Mouse (Mus musculus): ENCODE measurements at regions not wholly inside any gene's neighbourhood (a gene's known extent, or its start where the extent isn't known, plus 50 kb on each side); places are given as distances from the start of the nearest gene placed in this dataset.

- H3K4me1 ChIP-seq (ENCODE audit: control insufficient read depth in 1 of 2, insufficient read depth in 2 of 2, low read length in 2 of 2): no peaks in the 10 kb centered on the region
- H3K4me3 ChIP-seq (ENCODE audit: control insufficient read depth in 1 of 2, insufficient read depth in 1 of 2, low read depth in 2 of 2, low read length in 2 of 2): no peak overlapping the region
- no peaks in the 10 kb centered on the region for H3K36me3 ChIP-seq (ENCODE audit: control insufficient read depth in 1 of 2, insufficient read depth in 2 of 2, low read length in 2 of 2)
- no peaks in the 10 kb centered on the region for H3K9me3 ChIP-seq (replicated peaks; ENCODE audit: insufficient read depth, low read length)
- H3K79me2 ChIP-seq (ENCODE audit: control insufficient read depth, insufficient read depth, low read length, poor library complexity): no peaks in the 10 kb centered on the region
- no peak for TF ChIP-seq JUND (IDR thresholded peaks at IDR 0.05; ENCODE audit: low read depth, low read length)
- no peak for TF ChIP-seq TCF12 (IDR thresholded peaks at IDR 0.05; ENCODE audit: low read depth, low read length)
- no peak for TF ChIP-seq MAX (IDR thresholded peaks at IDR 0.05; ENCODE audit: low read length)
- TF ChIP-seq ZC3H11A (IDR thresholded peaks at IDR 0.05; ENCODE audit: low read depth, low read length): no peak
- TF ChIP-seq HCFC1 (IDR thresholded peaks at IDR 0.05; ENCODE audit: low read depth, low read length): no peak
- TF ChIP-seq KAT2A (conservative IDR thresholded peaks at IDR 0.05; ENCODE audit: low read depth, low read length): no peak
- no peak for TF ChIP-seq MYC (IDR thresholded peaks at IDR 0.05; ENCODE audit: low read depth, low read length)
- no peaks in the 10 kb centered on the region for H3K27me3 ChIP-seq (ENCODE audit: control insufficient read depth in 1 of 2, insufficient read depth in 2 of 2, low read length in 2 of 2)
- no peak overlapping the region for H3K9ac ChIP-seq (ENCODE audit: control insufficient read depth, low read depth, low read length, poor library complexity, severe bottlenecking)
- H3K27ac ChIP-seq (ENCODE audit: control insufficient read depth, low read depth, low read length): no peak overlapping the region
- no peak for DNase-seq (ENCODE audit: low read depth, low spot score)
Observed at GRCm38 (mm10) chr4:124272002-124272401, 338.6 kb downstream of the 3100002H09Rik start.

GRCm38 (mm10) chr4:124268404-124268803 is 342.2 kb downstream of the 3100002H09Rik start:
- no peaks in the 10 kb centered on the region for H3K79me2 ChIP-seq (ENCODE audit: control insufficient read depth, insufficient read depth, low read length, poor library complexity)
- H3K27ac ChIP-seq (ENCODE audit: control insufficient read depth, low read depth, low read length): no peak overlapping the region
- TF ChIP-seq TCF12 (IDR thresholded peaks at IDR 0.05; ENCODE audit: low read depth, low read length) (no peak), SIN3A (IDR thresholded peaks at IDR 0.05; ENCODE audit: low read length) (no peak), ZKSCAN1 (IDR thresholded peaks at IDR 0.05; ENCODE audit: low read depth, low read length) (no peak)
- no peak overlapping the region for H3K4me3 ChIP-seq (ENCODE audit: control insufficient read depth in 1 of 2, insufficient read depth in 1 of 2, low read depth in 2 of 2, low read length in 2 of 2)
- H3K27me3 ChIP-seq (ENCODE audit: control insufficient read depth in 1 of 2, insufficient read depth in 2 of 2, low read length in 2 of 2): no peaks in the 10 kb centered on the region
- H3K9ac ChIP-seq (ENCODE audit: control insufficient read depth, low read depth, low read length, poor library complexity, severe bottlenecking): no peak overlapping the region
- H3K9me3 ChIP-seq (replicated peaks; ENCODE audit: insufficient read depth, low read length): no peaks in the 10 kb centered on the region
- H3K4me1 ChIP-seq (ENCODE audit: control insufficient read depth in 1 of 2, insufficient read depth in 2 of 2, low read length in 2 of 2): no peaks in the 10 kb centered on the region
- no peak for DNase-seq (ENCODE audit: low read depth, low spot score)
- no peaks in the 10 kb centered on the region for H3K36me3 ChIP-seq (ENCODE audit: control insufficient read depth in 1 of 2, insufficient read depth in 2 of 2, low read length in 2 of 2)

- H3K9ac ChIP-seq (ENCODE audit: control insufficient read depth, low read depth, low read length, poor library complexity, severe bottlenecking): no peak overlapping the region
- H3K9me3 ChIP-seq (replicated peaks; ENCODE audit: insufficient read depth, low read length): no peaks in the 10 kb centered on the region
Observed at GRCm38 (mm10) chr4:124266573-124266972, 344.0 kb downstream of the 3100002H09Rik start.

More at GRCm38 (mm10) chr4:124266573-124266972, 344.0 kb downstream of the 3100002H09Rik start:
- Histone ChIP-seq H3K4me1 (ENCODE audit: control insufficient read depth in 1 of 2, insufficient read depth in 2 of 2, low read length in 2 of 2) (no peaks in the 10 kb centered on the region), H3K4me3 (ENCODE audit: control insufficient read depth in 1 of 2, insufficient read depth in 1 of 2, low read depth in 2 of 2, low read length in 2 of 2) (no peak overlapping the region), H3K27me3 (ENCODE audit: control insufficient read depth in 1 of 2, insufficient read depth in 2 of 2, low read length in 2 of 2) (no peaks in the 10 kb centered on the region), H3K36me3 (ENCODE audit: control insufficient read depth in 1 of 2, insufficient read depth in 2 of 2, low read length in 2 of 2) (no peaks in the 10 kb centered on the region), H3K79me2 (ENCODE audit: control insufficient read depth, insufficient read depth, low read length, poor library complexity) (no peaks in the 10 kb centered on the region), H3K27ac (ENCODE audit: control insufficient read depth, low read depth, low read length) (no peak overlapping the region)
- TF ChIP-seq EP300 (IDR thresholded peaks at IDR 0.05; ENCODE audit: low read depth in 1 of 2, low read length in 2 of 2) (no peak), ZC3H11A (IDR thresholded peaks at IDR 0.05; ENCODE audit: low read depth, low read length) (no peak), POLR2AphosphoS5 (IDR thresholded peaks at IDR 0.05; ENCODE audit: borderline replicate concordance, low read depth, low read length) (no peak), HCFC1 (IDR thresholded peaks at IDR 0.05; ENCODE audit: low read depth, low read length) (no peak), NRF1 (IDR thresholded peaks at IDR 0.05; ENCODE audit: insufficient read depth, low read depth, low read length, poor library complexity, severe bottlenecking) (no peak), E2F4 (IDR thresholded peaks at IDR 0.05; ENCODE audit: borderline replicate concordance, low read depth, low read length) (no peak), MAFK (IDR thresholded peaks at IDR 0.05; ENCODE audit: borderline replicate concordance, low read depth, low read length) (no peak), ETS1 (IDR thresholded peaks at IDR 0.05; ENCODE audit: low read depth, low read length) (no peak), ZNF384 (IDR thresholded peaks at IDR 0.05; ENCODE audit: low read depth, low read length) (no peak), SIN3A (IDR thresholded peaks at IDR 0.05; ENCODE audit: low read length) (no peak), USF2 (IDR thresholded peaks at IDR 0.05; ENCODE audit: borderline replicate concordance in 1 of 2, insufficient read depth in 1 of 2, low read depth in 1 of 2, low read length in 2 of 2) (no peak), CHD1 (IDR thresholded peaks at IDR 0.05; ENCODE audit: low read depth, low read length) (no peak), CTCF (IDR thresholded peaks at IDR 0.05 in 2 of 3, conservative IDR thresholded peaks at IDR 0.05 in 1 of 3; ENCODE audit: control insufficient read depth in 1 of 3, insufficient read depth in 1 of 3, low read depth in 2 of 3, low read length in 3 of 3, poor library complexity in 1 of 3, severe bottlenecking in 1 of 3) (no peak), GATA1 (IDR thresholded peaks at IDR 0.05; ENCODE audit: low read depth, low read length) (no peak), BHLHE40 (IDR thresholded peaks at IDR 0.05; ENCODE audit: borderline replicate concordance, low read depth, low read length) (no peak), POLR2A (IDR thresholded peaks at IDR 0.05; ENCODE audit: control insufficient read depth in 1 of 2, insufficient read depth in 1 of 2, low read depth in 1 of 2, low read length in 2 of 2, poor library complexity in 1 of 2) (no peak), POLR2AphosphoS2 (IDR thresholded peaks at IDR 0.05; ENCODE audit: low read length) (no peak)
- DNase-seq (ENCODE audit: low read depth, low spot score): no peak
